Mouse (Mus musculus) kidney, embryonic 14.5 days (tissue): ENCODE results near the gene Map2k2. TPM values are rescaled to one million over a fixed set of nuclear protein-coding genes. Genes with fewer than 3 reads are reported as not detected.
A peak's percentile ranks its signal among the peaks of the same experiment; 100 is the strongest.

ENCODE experiments used
- ATAC-seq: fragments of 200-750 bp; cut with Nextera tagmentation; 2 replicates; pipeline ENCODE4 v1.8.0; 2017; ENCODE audit warnings: moderate number of reproducible peaks, mild to moderate bottlenecking, moderate TSS enrichment, moderate library complexity; ENCODE audit not compliant: low FRiP score, low TSS enrichment
- H3K27ac ChIP-seq: fragments of 300-500 bp; sonication (generic); 2 replicates; pipeline ENCODE4 v1.5.1; 2014; ENCODE audit warnings: low read depth, mild to moderate bottlenecking, low read length, moderate library complexity, mixed read lengths
- H3K27me3 ChIP-seq: fragments of 300-500 bp; sonication (generic); 2 replicates; pipeline ENCODE4 v1.6.1; 2014; ENCODE audit warnings: mild to moderate bottlenecking, low read length; ENCODE audit not compliant: control insufficient read depth, insufficient read depth
- H3K36me3 ChIP-seq: fragments of 300-500 bp; sonication (generic); 2 replicates; pipeline ENCODE4 v1.6.1; 2014; ENCODE audit warnings: low read length, mixed read lengths; ENCODE audit not compliant: control insufficient read depth, insufficient read depth
- H3K4me1 ChIP-seq: fragments of 300-500 bp; sonication (generic); 2 replicates; pipeline ENCODE4 v1.6.1; 2014; ENCODE audit warnings: low read length, mixed read lengths; ENCODE audit not compliant: control insufficient read depth, insufficient read depth
- H3K4me2 ChIP-seq: fragments of 300-500 bp; sonication (generic); replicated peaks from 2 replicates; pipeline ENCODE4 v1.6.1; 2014; ENCODE audit warnings: low read depth, mild to moderate bottlenecking, low read length
- H3K4me3 ChIP-seq: fragments of 300-500 bp; sonication (generic); 2 replicates; pipeline ENCODE4 v1.5.1; 2014; ENCODE audit warnings: mild to moderate bottlenecking, low read length
- H3K9ac ChIP-seq: fragments of 300-500 bp; sonication (generic); 2 replicates; pipeline ENCODE4 v1.6.1; 2014; ENCODE audit warnings: low read depth, mild to moderate bottlenecking, low read length, moderate library complexity
- H3K9me3 ChIP-seq: fragments of 300-500 bp; sonication (generic); 2 replicates; pipeline ENCODE4 v1.6.1; 2016; ENCODE audit warnings: low read length; ENCODE audit not compliant: control insufficient read depth
- WGBS: fragments of 180-500 bp; shearing (Covaris S2); extraction: QIAGEN DNeasy Blood & Tissue Kit; methylation state at CpG from one replicate; pipeline ENCODE4 v1.1.7; 2014; 5-methylcytosine and 5-hydroxymethylcytosine counted together
- polyA plus RNA-seq: library from polyadenylated mRNA; unstranded; fragments of >200 nt; fragmentation: Nextera tagmentation; extraction: Ambion mirVana; gene quantifications from 2 replicates; pipeline ENCODE4 v1.2.1, GENCODE M21; 2014

Gene Map2k2
- polyA plus RNA-seq, 1 experiment from 2014 or later: 208 TPM

GRCm38 (mm10) chr10:81145307-81145706, 39.6 kb downstream of the Map2k2 start:
- Histone ChIP-seq H3K27me3 (no peaks in the 10 kb centered on the region), H3K9ac (no peak overlapping the region), H3K27ac (no peak overlapping the region), H3K4me2 (no peak overlapping the region), H3K9me3 (no peaks in the 10 kb centered on the region), H3K36me3 (peaks cover 73% of the 10 kb centered on the region), H3K4me1 (peaks cover 14% of the 10 kb centered on the region), H3K4me3 (no peak overlapping the region)
- WGBS: 96% methylated on average over 6 of the region's 6 CpGs
- no peak for ATAC-seq

GRCm38 (mm10) chr10:81145778-81146177, 40.1 kb downstream of the Map2k2 start:
- no peak overlapping the region for H3K4me3 ChIP-seq
- H3K9ac ChIP-seq: no peak overlapping the region
- no peaks in the 10 kb centered on the region for H3K27me3 ChIP-seq
- peaks cover 73% of the 10 kb centered on the region for H3K36me3 ChIP-seq
- H3K9me3 ChIP-seq: no peaks in the 10 kb centered on the region
- no peak for ATAC-seq
- 76% methylated on average over 7 of the region's 7 CpGs for WGBS
- no peak overlapping the region for H3K4me2 ChIP-seq
- H3K4me1 ChIP-seq: peaks cover 9% of the 10 kb centered on the region
- no peak overlapping the region for H3K27ac ChIP-seq

DNA sequence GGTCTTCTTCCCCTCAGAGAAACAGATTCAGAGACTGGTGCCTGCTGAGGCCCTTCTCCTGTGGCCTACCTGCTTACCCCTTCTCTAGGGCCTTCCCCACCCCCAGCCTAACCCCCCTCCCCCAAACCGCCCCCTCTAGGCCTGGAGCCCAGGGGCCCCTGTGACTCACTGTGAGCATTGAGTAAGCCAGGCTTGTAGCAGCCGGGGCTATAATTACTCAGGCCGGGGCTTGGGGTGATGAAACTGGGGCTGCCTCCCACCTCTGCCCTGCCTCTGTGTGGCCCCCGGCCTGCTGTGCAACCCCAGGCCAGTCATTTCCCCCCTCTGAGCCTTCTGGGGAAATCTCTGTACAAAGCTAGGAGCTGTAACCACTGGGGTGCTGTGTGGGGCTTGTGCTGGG, 40.6 kb downstream of the Map2k2 start:
- Histone ChIP-seq H3K9ac (no peak overlapping the region), H3K36me3 (peaks cover 73% of the 10 kb centered on the region), H3K27ac (no peak overlapping the region), H3K4me2 (no peak overlapping the region), H3K4me1 (peaks cover 4% of the 10 kb centered on the region; the same call in 1 of the 2 replicates), H3K4me3 (no peak overlapping the region), H3K9me3 (no peaks in the 10 kb centered on the region), H3K27me3 (no peaks in the 10 kb centered on the region)
- no peak for ATAC-seq
- 93% methylated on average over 4 of the region's 4 CpGs for WGBS

GRCm38 (mm10) chr10:81151261-81151660, 45.5 kb downstream of the Map2k2 start:
- WGBS: 78% methylated on average over 6 of the region's 6 CpGs

GRCm38 (mm10) chr10:81152609-81153008, 46.9 kb downstream of the Map2k2 start:
- H3K27ac ChIP-seq: 0 out of 2 replicates have a peak overlapping the region, but pooled peaks have one; percentile 17
- H3K27me3 ChIP-seq: no peaks in the 10 kb centered on the region
- H3K4me1 ChIP-seq: no peaks in the 10 kb centered on the region
- 71% methylated on average over 12 of the region's 12 CpGs for WGBS
- H3K36me3 ChIP-seq: peaks cover 85% of the 10 kb centered on the region
- no peak overlapping the region for H3K4me3 ChIP-seq
- no peak for ATAC-seq
- no peak overlapping the region for H3K9ac ChIP-seq
- no peak overlapping the region for H3K4me2 ChIP-seq
- no peaks in the 10 kb centered on the region for H3K9me3 ChIP-seq

More at GRCm38 (mm10) chr10:81151261-81151660, 45.5 kb downstream of the Map2k2 start:
- Histone ChIP-seq H3K4me3 (no peak overlapping the region), H3K4me2 (no peak overlapping the region), H3K36me3 (peaks cover 86% of the 10 kb centered on the region), H3K4me1 (no peaks in the 10 kb centered on the region), H3K9me3 (no peaks in the 10 kb centered on the region), H3K27me3 (no peaks in the 10 kb centered on the region), H3K9ac (no peak overlapping the region), H3K27ac (no peak overlapping the region)
- ATAC-seq: no peak

DNA sequence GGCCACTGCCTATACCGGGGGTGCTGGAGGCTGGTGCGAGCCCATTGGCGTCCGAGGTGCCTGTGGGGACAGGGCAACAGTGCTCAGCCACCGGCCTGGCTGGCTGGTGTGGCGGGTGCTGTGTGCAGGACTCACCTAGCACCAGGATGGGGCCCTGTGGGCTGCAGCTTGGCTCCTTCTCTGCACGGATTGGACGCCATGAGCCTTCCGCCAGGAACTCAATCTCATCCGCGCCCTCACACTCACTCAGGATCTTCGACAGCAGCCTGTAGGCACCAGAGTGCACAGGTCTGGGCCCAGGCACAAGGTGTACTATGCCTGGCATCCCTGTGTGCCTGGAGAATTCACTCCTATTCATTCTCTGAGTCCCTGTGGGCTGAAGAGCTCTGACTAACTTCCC, 48.6 kb downstream of the Map2k2 start:
- 91% methylated on average over 12 of the region's 12 CpGs for WGBS
- Histone ChIP-seq H3K27me3 (no peaks in the 10 kb centered on the region), H3K9ac (no peak overlapping the region), H3K9me3 (no peaks in the 10 kb centered on the region), H3K4me2 (no peak overlapping the region), H3K36me3 (peaks cover 80% of the 10 kb centered on the region), H3K4me1 (no peaks in the 10 kb centered on the region), H3K27ac (no peak overlapping the region), H3K4me3 (no peak overlapping the region)
- no peak for ATAC-seq

GRCm38 (mm10) chr10:81154736-81155135, 49.0 kb downstream of the Map2k2 start:
- Histone ChIP-seq H3K4me2 (no peak overlapping the region), H3K27ac (no peak overlapping the region), H3K4me3 (no peak overlapping the region), H3K4me1 (no peaks in the 10 kb centered on the region), H3K27me3 (no peaks in the 10 kb centered on the region), H3K9me3 (no peaks in the 10 kb centered on the region), H3K9ac (no peak overlapping the region), H3K36me3 (peaks cover 77% of the 10 kb centered on the region)
- ATAC-seq: no peak
- 82% methylated on average over 6 of the region's 6 CpGs for WGBS

GRCm38 (mm10) chr10:81161602-81162317, 56.0 kb downstream of the Map2k2 start:
- Histone ChIP-seq H3K27me3 (no peaks in the 10 kb centered on the region), H3K9ac (no peak overlapping the region), H3K36me3 (peaks cover 62% of the 10 kb centered on the region), H3K27ac (no peak overlapping the region), H3K9me3 (no peaks in the 10 kb centered on the region), H3K4me2 (no peak overlapping the region), H3K4me3 (no peak overlapping the region), H3K4me1 (peaks cover 12% of the 10 kb centered on the region)
- 0 out of 2 replicates have a peak, but pooled peaks have one; percentile 21 for ATAC-seq
- WGBS: 54% methylated on average over 8 of the region's 8 CpGs

DNA sequence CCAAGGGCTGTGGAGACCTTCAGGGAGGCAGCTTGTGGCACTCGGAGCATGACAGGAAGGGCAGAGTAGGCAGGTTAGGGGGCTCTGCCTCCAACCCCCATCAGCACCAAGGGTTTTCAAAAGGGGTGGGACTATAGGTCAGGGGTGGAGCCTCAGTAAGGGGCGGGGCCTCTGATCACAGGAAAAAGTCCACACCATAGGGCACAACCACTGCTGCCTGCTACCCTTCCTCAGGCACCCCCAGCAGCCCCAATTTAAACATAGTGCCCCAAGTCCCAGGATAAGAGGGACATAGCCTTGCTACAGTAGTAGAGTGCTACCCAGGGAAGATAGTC, 56.6 kb downstream of the Map2k2 start:
- Histone ChIP-seq H3K27ac (no peak overlapping the region), H3K9me3 (no peaks in the 10 kb centered on the region), H3K4me1 (peaks cover 13% of the 10 kb centered on the region), H3K27me3 (no peaks in the 10 kb centered on the region), H3K4me2 (no peak overlapping the region), H3K9ac (no peak overlapping the region), H3K4me3 (no peak overlapping the region), H3K36me3 (peaks cover 56% of the 10 kb centered on the region)
- no peak for ATAC-seq
- WGBS: 38% methylated on average over 2 of the region's 2 CpGs
